Mouse (Mus musculus): Measurements from ENCODE around the gene Rnf167. TPM values are rescaled to one million over a fixed set of nuclear protein-coding genes. Genes with fewer than 3 reads are reported as not detected.

The Rnf167 gene
- polyA plus RNA-seq, 1 experiment: 118 TPM

DNA sequence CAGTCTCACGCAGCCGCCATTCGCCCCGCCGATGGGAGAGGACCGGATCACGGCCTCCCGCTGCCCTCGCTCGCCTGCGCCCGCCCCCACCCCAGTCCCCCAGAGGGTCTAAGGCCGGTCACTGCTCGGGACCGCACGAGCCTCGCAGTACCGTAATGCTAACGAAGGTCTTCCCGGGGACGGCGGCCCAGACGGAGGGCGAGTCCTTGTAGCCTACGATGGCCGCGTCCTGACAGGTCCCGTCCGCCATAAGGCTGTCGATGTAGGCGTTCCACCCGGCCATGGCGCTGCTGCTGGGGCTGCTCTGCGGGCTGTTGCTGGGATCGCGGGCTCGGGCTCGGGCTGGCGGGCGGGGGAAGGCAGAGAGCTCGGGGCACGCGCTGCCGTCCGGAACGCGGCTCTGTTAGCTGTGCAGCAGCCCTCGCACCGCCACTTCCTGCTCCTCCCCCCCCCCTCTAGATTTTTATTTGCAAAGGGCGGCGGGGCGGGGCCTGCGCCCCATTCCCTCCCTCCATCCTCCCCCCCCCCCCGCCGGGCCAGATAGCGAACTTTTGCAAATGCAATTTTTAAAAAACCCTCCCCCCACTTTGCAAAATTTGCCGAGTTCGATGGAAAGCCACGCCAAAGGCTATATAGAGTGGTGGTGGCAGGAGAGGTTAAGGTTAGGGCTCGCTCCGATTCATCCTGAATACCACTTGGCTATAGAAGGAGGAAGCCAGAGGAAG is 7.3 kb downstream of the Rnf167 start, which contains the start of gene Pfn1:
Pfn1 (minus strand) TSS at position 447 of the 725 bp plus-strand sequence.
- TF ChIP-seq CTCF (conservative IDR thresholded peaks at IDR 0.05; ENCODE audit: insufficient read depth, insufficient read length, low read depth, low read length): no peak
- peak; percentile 82 for TF ChIP-seq POLR2A (IDR thresholded peaks at IDR 0.05; ENCODE audit: low read depth, low read length)

DNA sequence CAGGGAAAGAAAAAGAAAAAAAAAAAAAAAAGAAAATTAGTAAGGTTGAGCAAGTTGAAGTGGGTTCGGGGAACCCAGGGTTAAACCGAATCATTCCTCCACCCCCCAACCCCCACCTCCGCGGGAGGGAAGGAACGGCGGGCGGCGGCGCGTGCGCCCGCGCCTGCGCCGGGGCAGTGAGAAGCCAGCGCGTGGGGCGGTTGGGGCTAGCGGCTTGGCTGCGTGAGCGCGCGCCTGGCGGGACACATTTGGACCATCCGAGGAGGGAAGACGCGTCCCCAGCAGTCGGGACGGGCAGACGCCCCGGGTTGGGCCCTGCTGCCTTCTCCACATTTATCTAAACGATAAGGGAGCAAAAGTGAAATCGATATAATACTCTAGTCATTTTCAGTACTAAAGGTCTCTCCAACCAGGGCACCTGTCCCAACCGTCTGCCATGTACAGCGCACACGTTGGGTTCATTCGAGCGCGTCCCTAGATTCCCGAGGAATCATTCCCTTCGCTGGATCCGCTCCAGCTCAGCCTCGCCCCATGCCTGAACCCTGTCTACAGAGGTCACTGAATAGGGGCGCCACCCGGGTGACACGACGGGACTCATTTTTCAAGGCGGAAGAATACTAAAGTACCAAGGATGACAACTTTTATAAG is 8.0 kb downstream of the Rnf167 start:
- WGBS: under 1% methylated on average over 48 of the region's 48 CpGs
- Histone ChIP-seq H3K27ac (ENCODE audit: insufficient read depth, low read depth, low read length) (peak overlapping the region; percentile 93), H3K36me3 (ENCODE audit: control insufficient read depth, insufficient read depth, low read length) (peaks cover 6% of the 10 kb centered on the region; the same call in 1 of the 2 replicates), H3K27me3 (replicated peaks; ENCODE audit: control insufficient read depth, insufficient read depth, low read length) (no peaks in the 10 kb centered on the region), H3K4me1 (ENCODE audit: control insufficient read depth, insufficient read depth, low read length) (peaks cover 12% of the 10 kb centered on the region; the same call in 1 of the 2 replicates), H3K4me3 (ENCODE audit: insufficient read depth, low read depth, low read length) (peak overlapping the region; percentile 100)
- no peak for TF ChIP-seq CTCF (conservative IDR thresholded peaks at IDR 0.05; ENCODE audit: insufficient read depth, insufficient read length, low read depth, low read length)
- peak; percentile 38 for TF ChIP-seq POLR2A (IDR thresholded peaks at IDR 0.05; ENCODE audit: low read depth, low read length)
- DNase-seq: peak; percentile 86

More for the DNA sequence above, 7.3 kb downstream of the Rnf167 start, which contains the start of gene Pfn1:
- Histone ChIP-seq H3K36me3 (ENCODE audit: control insufficient read depth, insufficient read depth, low read length) (peaks cover 6% of the 10 kb centered on the region; the same call in 1 of the 2 replicates), H3K4me1 (ENCODE audit: control insufficient read depth, insufficient read depth, low read length) (peaks cover 12% of the 10 kb centered on the region; the same call in 1 of the 2 replicates), H3K27ac (ENCODE audit: insufficient read depth, low read depth, low read length) (peak within 1 kb of the TSS; percentile 100), H3K4me3 (ENCODE audit: insufficient read depth, low read depth, low read length) (peak within 1 kb of the TSS; percentile 100), H3K27me3 (replicated peaks; ENCODE audit: control insufficient read depth, insufficient read depth, low read length) (no peaks in the 10 kb centered on the region)
- under 1% methylated on average over 45 of the region's 61 CpGs for WGBS
- DNase-seq: peak; percentile 83

GRCm38 (mm10) chr11:70655571-70656455 is 8.8 kb downstream of the Rnf167 start:
- peaks cover 3% of the 10 kb centered on the region; the same call in 1 of the 2 replicates for H3K36me3 ChIP-seq (ENCODE audit: control insufficient read depth, insufficient read depth, low read length)
- no peak for TF ChIP-seq CTCF (conservative IDR thresholded peaks at IDR 0.05; ENCODE audit: insufficient read depth, insufficient read length, low read depth, low read length)
- no peak for TF ChIP-seq POLR2A (IDR thresholded peaks at IDR 0.05; ENCODE audit: low read depth, low read length)
- H3K27me3 ChIP-seq (replicated peaks; ENCODE audit: control insufficient read depth, insufficient read depth, low read length): no peaks in the 10 kb centered on the region
- 3% methylated on average over 61 of the region's 61 CpGs for WGBS
- H3K4me3 ChIP-seq (ENCODE audit: insufficient read depth, low read depth, low read length): peak overlapping the region; percentile 100
- peak; percentile 58 for DNase-seq
- peak overlapping the region; percentile 93 for H3K27ac ChIP-seq (ENCODE audit: insufficient read depth, low read depth, low read length)
- peaks cover 12% of the 10 kb centered on the region; the same call in 1 of the 2 replicates for H3K4me1 ChIP-seq (ENCODE audit: control insufficient read depth, insufficient read depth, low read length)

DNA sequence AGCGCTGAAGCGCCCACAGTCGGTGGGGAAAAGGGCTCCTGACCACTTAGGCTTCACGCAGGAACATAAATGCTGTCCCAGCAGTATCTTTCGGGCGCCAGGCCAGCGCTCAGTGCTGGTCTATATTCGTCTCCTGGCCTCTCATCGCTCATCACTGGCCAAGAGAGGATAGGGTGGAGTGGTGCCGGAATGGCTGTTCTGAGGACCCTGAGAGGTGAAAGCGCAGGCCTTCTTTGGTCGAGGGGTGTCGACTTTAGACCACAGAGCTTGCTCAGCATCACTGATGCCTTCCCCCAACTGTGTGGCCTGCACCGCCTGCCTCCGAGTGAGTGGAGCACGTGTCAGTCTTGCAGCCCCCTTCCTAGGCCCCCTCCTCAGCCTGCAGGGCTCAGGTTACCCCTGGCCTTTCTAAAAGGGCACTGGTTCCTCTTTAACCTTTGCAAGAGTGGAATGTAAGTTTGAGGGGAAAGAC is 9.5 kb downstream of the Rnf167 start:
- Histone ChIP-seq H3K4me1 (ENCODE audit: control insufficient read depth, insufficient read depth, low read length) (peaks cover 12% of the 10 kb centered on the region; the same call in 1 of the 2 replicates), H3K36me3 (ENCODE audit: control insufficient read depth, insufficient read depth, low read length) (no peaks in the 10 kb centered on the region; the same call in 1 of the 2 replicates), H3K27me3 (replicated peaks; ENCODE audit: control insufficient read depth, insufficient read depth, low read length) (no peaks in the 10 kb centered on the region), H3K4me3 (ENCODE audit: insufficient read depth, low read depth, low read length) (peak overlapping the region; percentile 100), H3K27ac (ENCODE audit: insufficient read depth, low read depth, low read length) (peak overlapping the region; percentile 93)
- DNase-seq: peak; percentile 64
- TF ChIP-seq CTCF (conservative IDR thresholded peaks at IDR 0.05; ENCODE audit: insufficient read depth, insufficient read length, low read depth, low read length) (no peak), POLR2A (IDR thresholded peaks at IDR 0.05; ENCODE audit: low read depth, low read length) (no peak)
- WGBS: 49% methylated on average over 16 of the region's 16 CpGs

GRCm38 (mm10) chr11:70656964-70657363 is 9.9 kb downstream of the Rnf167 start, which contains the start of gene Eno3:
Gene Eno3, plus strand, starts transcription at chr11:70657202.
- H3K4me1 ChIP-seq (ENCODE audit: control insufficient read depth, insufficient read depth, low read length): peaks cover 10% of the 10 kb centered on the region; the same call in 1 of the 2 replicates
- peak within 1 kb of the TSS; percentile 93 for H3K27ac ChIP-seq (ENCODE audit: insufficient read depth, low read depth, low read length)
- H3K36me3 ChIP-seq (ENCODE audit: control insufficient read depth, insufficient read depth, low read length): no peaks in the 10 kb centered on the region
- DNase-seq: no peak
- H3K27me3 ChIP-seq (replicated peaks; ENCODE audit: control insufficient read depth, insufficient read depth, low read length): no peaks in the 10 kb centered on the region
- TF ChIP-seq CTCF (conservative IDR thresholded peaks at IDR 0.05; ENCODE audit: insufficient read depth, insufficient read length, low read depth, low read length) (no peak), POLR2A (IDR thresholded peaks at IDR 0.05; ENCODE audit: low read depth, low read length) (no peak)
- H3K4me3 ChIP-seq (ENCODE audit: insufficient read depth, low read depth, low read length): peak within 1 kb of the TSS; percentile 100
- WGBS: 64% methylated on average over 3 of the region's 3 CpGs

GRCm38 (mm10) chr11:70657573-70657972 is 10.5 kb downstream of the Rnf167 start:
- H3K36me3 ChIP-seq (ENCODE audit: control insufficient read depth, insufficient read depth, low read length): no peaks in the 10 kb centered on the region
- peaks cover 7% of the 10 kb centered on the region; the same call in 1 of the 2 replicates for H3K4me1 ChIP-seq (ENCODE audit: control insufficient read depth, insufficient read depth, low read length)
- no peak for DNase-seq
- H3K27ac ChIP-seq (ENCODE audit: insufficient read depth, low read depth, low read length): no peak overlapping the region
- no peaks in the 10 kb centered on the region for H3K27me3 ChIP-seq (replicated peaks; ENCODE audit: control insufficient read depth, insufficient read depth, low read length)
- TF ChIP-seq CTCF (conservative IDR thresholded peaks at IDR 0.05; ENCODE audit: insufficient read depth, insufficient read length, low read depth, low read length) (no peak), POLR2A (IDR thresholded peaks at IDR 0.05; ENCODE audit: low read depth, low read length) (no peak)
- H3K4me3 ChIP-seq (ENCODE audit: insufficient read depth, low read depth, low read length): no peak overlapping the region
- 53% methylated on average over 6 of the region's 6 CpGs for WGBS

Measured in kidney, adult 2 months (tissue).